Mouse (Mus musculus) embryo, embryonic 9.5 days (tissue): ENCODE measurements at regions not wholly inside any gene's neighbourhood (a gene's known extent, or its start where the extent isn't known, plus 50 kb on each side); places are given as distances from the start of the nearest gene placed in this dataset.

Experiments
- DNase-seq: peaks from one replicate; pipeline ENCODE4 v3.0.0-alpha.2; 2017; ENCODE audit errors: extremely low spot score

GRCm38 (mm10) chr6:84514623-84515022 lies 79.1 kb downstream of the Cyp26b1 start:
- DNase-seq: no peak

GRCm38 (mm10) chr6:84508598-84508997 lies 85.1 kb downstream of the Cyp26b1 start:
- no peak for DNase-seq

DNA sequence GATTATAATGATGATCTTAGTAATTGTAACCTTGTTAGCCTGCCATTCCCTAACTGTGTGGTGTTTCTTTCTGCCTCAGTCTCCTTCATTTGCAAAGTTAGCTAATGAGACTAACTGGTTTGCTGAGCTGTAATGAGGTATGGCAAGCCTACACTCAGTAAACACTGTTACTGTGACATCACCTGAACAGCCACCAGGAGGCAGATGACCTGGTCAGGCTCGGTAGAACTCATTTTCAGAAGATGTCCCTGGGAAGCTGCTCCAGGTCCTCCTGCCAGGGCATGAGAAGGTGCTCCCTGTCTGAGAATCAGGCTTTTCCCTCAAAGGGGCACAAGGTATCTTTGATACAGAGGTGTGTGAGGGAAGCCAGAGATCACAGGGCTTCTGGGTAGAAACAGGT lies 87.0 kb downstream of the Cyp26b1 start:
- DNase-seq: no peak

DNA sequence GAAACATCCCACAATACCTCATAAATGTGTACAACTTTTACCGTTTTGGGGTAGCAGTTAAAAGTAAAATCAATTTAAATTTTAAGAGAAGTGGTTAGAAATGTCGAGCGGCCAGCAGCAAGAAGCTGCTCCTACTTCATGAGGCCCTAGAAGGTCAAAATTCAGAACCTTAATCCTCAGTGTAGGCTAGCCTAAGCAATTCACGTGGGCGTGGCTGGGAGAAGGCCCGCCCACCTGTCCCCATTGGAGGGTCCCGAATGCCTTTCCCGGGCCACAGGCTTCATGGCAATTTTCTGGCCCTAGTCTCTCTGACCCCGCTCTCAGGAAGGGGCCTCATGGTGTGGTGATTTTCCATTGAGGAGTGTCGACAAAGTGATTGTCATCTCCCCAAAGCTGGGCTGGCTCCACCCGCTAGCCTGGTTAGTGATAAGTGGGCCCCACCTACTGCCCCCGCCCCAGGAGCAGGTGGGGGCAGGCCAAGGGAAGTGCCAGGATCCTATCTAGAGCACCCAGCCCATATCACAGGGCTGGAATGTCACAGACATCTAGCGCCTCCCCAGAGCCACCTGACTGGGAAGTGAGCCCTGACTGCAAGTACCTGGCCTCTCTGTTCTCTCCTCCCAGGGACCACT lies 93.3 kb downstream of the Cyp26b1 start:
- no peak for DNase-seq

DNA sequence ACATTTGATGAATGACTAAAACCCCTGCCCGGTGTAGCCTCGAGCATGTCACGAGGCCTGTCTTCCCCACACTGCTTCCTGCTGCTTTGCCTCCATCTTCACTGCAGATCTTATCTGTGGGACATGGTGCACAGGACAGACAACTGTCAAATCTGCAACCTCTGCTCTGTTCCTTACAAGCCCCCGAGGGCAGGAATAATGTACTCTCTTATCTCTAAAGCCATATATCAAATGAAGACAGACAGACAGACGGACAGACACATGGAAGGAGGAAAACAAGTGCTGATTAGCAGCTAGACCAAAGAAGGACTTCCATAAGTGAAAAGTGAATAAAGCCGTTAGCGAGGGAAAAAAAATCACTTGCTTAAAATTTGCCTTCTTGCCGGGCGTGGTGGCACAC lies 95.6 kb downstream of the Cyp26b1 start:
- no peak for DNase-seq

DNA sequence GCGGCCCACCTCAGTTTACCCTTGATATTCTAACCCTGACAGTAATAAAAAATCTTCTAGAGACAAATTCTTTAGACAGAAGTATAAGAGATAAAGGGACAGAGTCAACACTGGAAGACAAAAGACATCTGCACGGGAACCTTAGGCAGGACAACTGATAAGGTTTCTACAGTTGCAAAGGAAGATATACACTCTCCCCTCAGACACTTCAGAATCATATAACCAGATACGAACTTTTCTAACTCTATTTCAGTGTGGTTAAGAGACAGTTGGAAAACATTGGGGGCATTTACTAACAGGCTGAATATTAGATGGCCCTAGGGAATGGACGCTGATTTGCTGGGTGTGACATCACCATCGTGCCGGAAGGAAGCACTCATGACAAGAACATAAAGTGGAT lies 100.0 kb downstream of the Cyp26b1 start:
- no peak for DNase-seq

- DNase-seq: no peak
Measured at GRCm38 (mm10) chr6:84493169-84493568, 100.5 kb downstream of the Cyp26b1 start.

- DNase-seq: no peak
Measured at GRCm38 (mm10) chr6:84492594-84492993, 101.1 kb downstream of the Cyp26b1 start.

DNA sequence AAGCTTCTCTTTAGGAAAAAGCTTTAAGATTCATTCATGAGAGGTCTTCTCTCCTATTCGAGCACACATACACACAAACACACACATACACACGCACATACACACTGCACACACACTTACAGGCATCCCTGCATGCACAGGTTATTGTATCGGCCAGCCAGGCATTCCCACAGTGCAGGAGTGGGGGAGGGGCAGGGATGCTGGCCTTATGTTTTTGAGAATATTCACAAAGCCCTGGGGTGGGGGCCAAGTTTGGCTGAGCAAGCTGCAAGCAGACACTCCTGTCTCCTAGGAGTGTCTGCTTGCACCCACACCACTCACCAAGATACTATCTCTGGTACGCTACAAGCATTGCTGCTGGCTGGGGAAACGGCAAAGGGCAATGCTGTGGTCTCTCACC lies 102.6 kb downstream of the Cyp26b1 start:
- no peak for DNase-seq

DNA sequence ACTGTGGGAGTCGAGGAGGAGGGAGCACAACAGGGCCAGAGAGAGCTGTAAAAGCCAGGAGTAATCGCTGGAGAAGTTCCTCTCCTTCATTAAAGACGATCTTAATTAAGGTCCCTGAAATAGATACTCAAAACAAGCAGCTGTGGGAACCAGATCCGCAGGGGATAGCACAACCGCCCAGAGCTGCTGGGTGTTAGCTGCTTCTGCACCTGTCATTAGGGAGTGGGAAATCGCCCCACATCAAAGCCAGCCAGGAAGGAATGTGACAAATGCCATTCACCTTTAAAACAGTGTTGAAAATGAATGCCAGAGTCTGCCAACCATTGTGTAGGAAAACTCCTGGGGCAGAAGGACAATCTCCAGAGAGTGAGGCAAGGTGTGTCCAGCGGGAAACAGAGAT lies 112.5 kb downstream of the Cyp26b1 start:
- no peak for DNase-seq

DNA sequence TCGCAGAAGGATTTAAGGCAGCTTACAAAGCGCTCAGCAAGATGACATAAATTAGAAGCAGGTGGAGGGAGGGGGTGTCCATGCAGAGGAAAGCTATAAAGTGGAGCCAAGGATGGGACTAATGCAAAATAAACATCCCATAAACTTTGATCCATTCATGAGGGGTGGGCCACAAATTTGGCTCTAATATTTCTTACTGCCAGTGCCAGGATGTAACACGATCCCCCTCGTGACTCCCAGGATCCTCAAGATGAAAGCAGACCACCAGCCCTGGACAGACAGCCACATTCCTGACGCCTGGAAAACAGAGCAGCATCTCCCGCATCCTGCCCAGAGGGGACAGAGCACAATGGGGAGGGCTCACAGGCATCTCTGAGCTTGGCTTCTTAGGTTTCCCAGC lies 116.6 kb downstream of the Cyp26b1 start:
- DNase-seq: peak; percentile 28

DNA sequence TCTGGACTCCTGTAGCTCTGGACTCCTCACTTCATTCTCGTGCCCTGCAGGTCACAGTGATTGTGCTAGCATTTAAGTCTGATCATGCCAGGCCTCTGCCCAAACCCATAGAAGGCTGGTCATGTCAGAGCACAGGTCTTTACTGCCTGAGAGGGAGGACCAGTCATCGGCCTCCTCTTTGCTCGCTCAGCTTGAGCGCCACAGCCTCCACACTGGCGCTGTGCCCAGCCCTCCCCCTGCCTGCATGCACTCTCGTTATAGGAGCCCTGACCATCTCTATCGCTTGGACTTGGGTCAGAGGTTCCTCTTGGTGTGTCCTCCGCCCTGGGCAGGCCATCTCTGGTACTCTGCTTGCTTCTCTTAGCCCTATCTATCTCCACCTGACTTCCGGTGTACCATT lies 117.2 kb downstream of the Cyp26b1 start:
- no peak for DNase-seq

DNA sequence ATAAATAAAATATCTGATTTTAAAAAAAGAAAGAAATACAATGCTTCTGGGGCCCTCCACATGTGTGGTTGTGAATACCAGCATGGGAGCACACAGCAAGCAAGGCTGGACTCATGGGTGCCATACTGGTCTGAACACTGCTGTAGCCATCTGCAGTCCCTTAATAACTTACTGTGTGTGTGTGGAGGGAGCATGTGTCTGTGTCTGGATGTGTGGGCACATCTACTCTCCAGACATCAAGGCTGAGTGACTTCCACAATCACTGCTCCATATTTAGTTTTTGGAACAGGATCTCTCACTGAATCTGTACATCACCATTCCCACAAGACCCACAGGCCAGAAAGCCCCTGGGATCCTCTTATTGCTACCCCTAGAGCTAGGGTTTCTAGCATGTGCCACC lies 118.9 kb downstream of the Cyp26b1 start:
- DNase-seq: no peak

GRCm38 (mm10) chr6:84473171-84473570 lies 120.5 kb downstream of the Cyp26b1 start:
- no peak for DNase-seq

- DNase-seq: no peak
Measured at GRCm38 (mm10) chr6:84472287-84472686, 121.4 kb downstream of the Cyp26b1 start.

DNA sequence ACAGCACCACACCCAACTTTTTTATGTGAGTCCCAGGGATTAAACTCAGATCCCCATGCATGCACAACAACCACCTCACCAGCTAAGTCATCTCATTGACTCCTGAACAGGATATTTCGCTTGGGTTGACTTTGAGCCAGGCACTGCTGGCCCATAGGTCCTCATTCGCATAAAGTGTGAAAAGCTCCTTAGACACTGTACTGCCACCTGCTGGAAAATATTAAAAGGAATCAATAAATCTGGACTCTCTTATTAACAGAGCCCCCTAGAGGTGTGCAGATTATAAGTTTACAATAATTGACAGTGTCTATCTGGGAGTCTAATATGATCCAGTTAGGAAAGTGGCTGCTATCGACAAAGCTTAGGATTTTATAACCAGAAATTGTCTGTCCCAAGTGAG lies 126.4 kb downstream of the Cyp26b1 start:
- DNase-seq: no peak

- DNase-seq: no peak
Measured at GRCm38 (mm10) chr6:84466223-84466622, 127.5 kb downstream of the Cyp26b1 start.

DNA sequence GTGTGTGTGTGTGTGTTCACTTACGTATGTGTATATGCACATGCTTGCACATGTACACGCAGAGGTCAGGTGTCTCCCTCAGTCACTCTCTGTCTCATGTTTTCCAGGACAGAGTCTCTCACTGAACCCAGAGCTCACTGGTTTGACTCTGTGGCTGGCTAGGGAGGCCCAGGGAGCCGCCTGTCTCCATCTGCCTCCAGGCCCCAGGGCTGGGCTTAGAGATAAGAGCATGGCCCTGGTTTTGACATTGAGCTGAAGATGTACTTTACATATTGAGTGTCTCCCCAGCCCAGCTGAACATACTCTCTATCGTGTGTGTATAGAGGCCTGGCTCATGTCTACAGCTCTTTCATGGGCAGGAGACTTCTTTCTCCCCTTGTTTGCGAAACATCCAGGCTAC lies 128.1 kb downstream of the Cyp26b1 start:
- DNase-seq: no peak

GRCm38 (mm10) chr6:84463592-84464367 lies 129.9 kb downstream of the Cyp26b1 start:
- no peak for DNase-seq

DNA sequence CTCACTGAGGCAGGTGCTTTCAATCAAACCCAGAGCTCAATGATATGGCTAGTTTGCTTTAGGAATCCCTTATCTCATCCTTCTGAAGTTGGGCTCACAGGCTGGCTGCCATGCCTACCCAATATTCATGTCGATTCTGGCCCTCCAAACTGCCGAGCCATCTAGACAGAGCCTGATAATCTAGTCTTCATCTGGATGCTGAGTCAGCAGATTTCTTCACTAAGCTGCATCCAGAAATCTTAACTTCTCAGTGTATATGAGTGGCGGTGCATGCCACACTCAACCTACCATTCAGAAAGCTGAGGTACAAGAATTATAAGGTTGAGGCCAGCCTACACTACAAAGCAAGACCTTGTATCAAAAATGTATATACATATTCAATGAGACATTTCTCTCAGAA lies 136.9 kb downstream of the Cyp26b1 start:
- DNase-seq: no peak

- DNase-seq: no peak
Measured at GRCm38 (mm10) chr6:84445093-84445492, 148.6 kb downstream of the Cyp26b1 start.

- DNase-seq: no peak
Measured at GRCm38 (mm10) chr6:84442667-84443066, 151.0 kb downstream of the Cyp26b1 start.

- no peak for DNase-seq
Measured at GRCm38 (mm10) chr6:84441721-84442480, 151.8 kb downstream of the Cyp26b1 start.
